Mouse (Mus musculus): ENCODE data around the gene Swi5.

The Swi5 gene

GRCm38 (mm10) chr2:32260635-32261034 is 27.2 kb downstream of the Swi5 start:
- in situ Hi-C loops (cut with MseI, MboI): no loop called here

GRCm38 (mm10) chr2:32259657-32260417 is 28.0 kb downstream of the Swi5 start, which contains the start of gene Uck1:
Gene Uck1, minus strand, starts transcription at chr2:32260159.
- in situ Hi-C loops (cut with MseI, MboI): no loop called here

GRCm38 (mm10) chr2:32258887-32259533 is 28.9 kb downstream of the Swi5 start:
- in situ Hi-C loops (cut with MseI, MboI): no loop called here

GRCm38 (mm10) chr2:32256273-32256672 is 31.6 kb downstream of the Swi5 start:
- in situ Hi-C loops (cut with MseI, MboI): no loop called here

- in situ Hi-C loops (cut with MseI, MboI): no loop called here
These were observed 33.3 kb downstream of the Swi5 start for GRCm38 (mm10) chr2:32254563-32254962.

- in situ Hi-C loops (cut with MseI, MboI): no loop called here
These were observed 34.5 kb downstream of the Swi5 start for GRCm38 (mm10) chr2:32253352-32253751.

- in situ Hi-C loops (cut with MseI, MboI): no loop called here
These were observed 35.2 kb downstream of the Swi5 start for GRCm38 (mm10) chr2:32252658-32253057.

GRCm38 (mm10) chr2:32251791-32252527 is 35.9 kb downstream of the Swi5 start:
- in situ Hi-C loops (cut with MseI, MboI): no loop called here

GRCm38 (mm10) chr2:32248377-32249361 is 39.2 kb downstream of the Swi5 start:
- in situ Hi-C loops (cut with MseI, MboI): no loop called here

GRCm38 (mm10) chr2:32246741-32247140 is 41.1 kb downstream of the Swi5 start:
- in situ Hi-C loops (cut with MseI, MboI): no loop called here

- in situ Hi-C loops (cut with MseI, MboI): no loop called here
These were observed 44.9 kb downstream of the Swi5 start for GRCm38 (mm10) chr2:32242986-32243385.

GRCm38 (mm10) chr2:32240591-32240990 is 47.3 kb downstream of the Swi5 start:
- in situ Hi-C loops (cut with MseI, MboI): no loop called here

- in situ Hi-C loops (cut with MseI, MboI): no loop called here
These were observed 49.0 kb downstream of the Swi5 start for GRCm38 (mm10) chr2:32238708-32239435.

- in situ Hi-C loops (cut with MseI, MboI): no loop called here
These were observed 50.3 kb downstream of the Swi5 start for GRCm38 (mm10) chr2:32237571-32237970.

GRCm38 (mm10) chr2:32236760-32237487 is 51.0 kb downstream of the Swi5 start:
- in situ Hi-C loops (cut with MseI, MboI): no loop called here

- in situ Hi-C loops (cut with MseI, MboI): no loop called here
These were observed 51.8 kb downstream of the Swi5 start, which contains the start of gene Pomt1 for GRCm38 (mm10) chr2:32235886-32236759. Gene Pomt1, plus strand, starts transcription at chr2:32236590.

- in situ Hi-C loops (cut with MseI, MboI): no loop called here
These were observed 52.4 kb downstream of the Swi5 start for GRCm38 (mm10) chr2:32235433-32235832.
